Mouse (Mus musculus): ENCODE measurements around the gene Exosc6.
"Not testable (repeated sequence)": the region's sequence is repeated elsewhere in the genome, so short reads cannot be mapped to it uniquely, and the experiment has no call there.

Gene Exosc6

DNA sequence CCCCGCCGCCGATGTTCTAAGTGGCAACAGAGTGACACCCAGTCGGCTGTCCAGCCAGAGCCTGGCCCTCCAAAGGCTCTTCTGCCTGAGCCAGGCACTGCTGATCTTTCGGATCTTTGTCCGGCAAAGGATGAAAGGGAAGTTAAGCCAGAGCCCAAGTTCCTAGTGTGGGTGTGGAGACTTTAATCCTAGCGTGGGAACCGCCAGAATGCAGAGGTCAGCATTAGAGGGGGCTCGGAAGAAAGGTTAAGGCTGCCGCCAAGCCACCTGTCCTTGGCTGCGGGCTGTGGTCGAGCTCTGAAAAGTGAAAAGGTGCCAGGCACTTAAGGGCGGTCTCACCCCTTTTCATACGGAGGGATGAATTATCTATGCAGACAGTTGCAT is 5.5 kb downstream of the Exosc6 start:
- no peak for DNase-seq (ENCODE audit: low spot score)

GRCm38 (mm10) chr8:111062072-111062757 is 6.1 kb downstream of the Exosc6 start:
- peak; percentile 80 for DNase-seq (ENCODE audit: low spot score)

DNA sequence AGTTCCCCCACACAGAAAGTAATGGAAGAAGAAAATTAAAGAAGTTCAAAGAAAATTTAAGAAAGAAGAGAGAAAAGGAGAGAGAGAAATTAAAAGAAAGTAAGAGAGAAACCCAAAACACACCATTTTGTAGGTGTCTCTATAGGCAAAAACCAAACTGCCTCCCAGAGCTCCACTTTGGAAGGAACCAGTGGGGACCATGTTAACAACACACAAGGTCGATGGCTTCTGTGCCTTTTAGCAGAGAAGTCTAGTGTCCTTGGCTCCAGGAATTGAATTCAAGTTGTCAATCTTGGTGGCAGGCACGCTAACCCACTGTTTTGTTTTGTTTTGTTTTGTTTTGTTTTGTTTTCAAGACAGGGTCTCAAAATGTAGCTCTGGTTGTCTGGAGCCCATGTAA is 6.8 kb downstream of the Exosc6 start:
- DNase-seq (ENCODE audit: low spot score): no peak

GRCm38 (mm10) chr8:111066308-111066707 is 10.2 kb downstream of the Exosc6 start:
- no peak for DNase-seq (ENCODE audit: low spot score)

GRCm38 (mm10) chr8:111067439-111067838 is 11.3 kb downstream of the Exosc6 start:
- DNase-seq (ENCODE audit: low spot score): no peak

DNA sequence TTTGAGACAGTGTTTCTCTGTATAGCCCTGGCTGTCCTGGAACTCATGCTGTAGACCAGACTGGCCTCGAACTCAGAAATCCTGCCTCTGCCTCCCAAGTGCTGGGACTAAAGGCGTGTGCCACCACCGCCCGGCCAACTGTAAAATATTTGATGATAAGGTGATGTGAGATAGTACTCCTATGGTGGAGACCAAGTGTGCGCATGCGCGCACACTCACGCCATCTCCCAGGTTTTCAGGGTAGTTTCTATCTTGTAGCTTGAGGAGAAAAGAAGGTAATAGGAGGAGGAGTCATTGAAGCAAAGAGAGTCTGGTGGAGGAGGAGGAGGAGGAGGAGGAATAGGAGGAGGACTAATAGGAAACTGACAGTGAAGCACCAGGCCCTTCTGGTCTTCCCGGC is 12.5 kb downstream of the Exosc6 start:
- not testable (repeated sequence) for DNase-seq (ENCODE audit: low spot score)

DNA sequence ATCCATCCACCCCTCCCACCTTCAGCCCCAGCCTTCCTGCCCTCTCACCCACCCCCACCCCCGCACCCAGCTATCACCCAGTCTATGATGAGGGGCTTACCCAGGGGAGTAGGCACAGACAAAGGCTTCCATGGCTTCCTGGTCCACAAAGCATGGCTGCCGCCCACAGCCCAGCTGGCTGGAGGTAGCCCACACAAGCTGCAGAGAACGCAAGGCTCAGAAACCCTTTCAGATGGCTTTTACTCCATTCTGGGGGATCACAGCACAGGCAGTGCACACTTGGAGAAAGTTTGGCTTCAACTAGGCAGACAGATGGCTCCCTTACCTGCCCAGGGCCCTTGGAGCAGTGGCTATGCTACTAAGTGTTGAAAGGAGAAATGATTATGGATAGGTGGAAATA is 19.8 kb downstream of the Exosc6 start:
- no peak for DNase-seq (ENCODE audit: low spot score)

- DNase-seq (ENCODE audit: low spot score): no peak
Observed at GRCm38 (mm10) chr8:111079461-111079860, 23.3 kb downstream of the Exosc6 start.

DNA sequence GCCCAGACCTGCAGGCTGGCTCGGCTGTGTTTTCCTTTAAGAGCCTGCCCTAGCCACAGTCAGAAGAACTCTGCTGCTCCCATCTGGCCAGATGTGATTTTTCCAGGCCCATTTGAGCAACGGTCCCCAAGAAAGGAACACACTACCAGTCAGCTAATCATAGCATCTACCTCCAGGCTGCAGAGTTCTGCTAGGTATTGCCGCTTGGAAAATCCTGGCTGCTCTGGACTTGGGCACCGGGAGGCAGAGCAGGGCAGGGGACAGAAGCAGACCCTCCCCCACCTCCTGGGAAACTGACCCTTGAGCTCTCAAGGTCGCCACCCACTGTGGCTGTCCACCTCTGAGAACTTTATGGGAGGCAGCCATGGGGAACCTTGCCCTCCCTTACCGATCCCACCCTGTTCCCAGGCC is 23.7 kb downstream of the Exosc6 start:
- no peak for DNase-seq (ENCODE audit: low spot score)

DNA sequence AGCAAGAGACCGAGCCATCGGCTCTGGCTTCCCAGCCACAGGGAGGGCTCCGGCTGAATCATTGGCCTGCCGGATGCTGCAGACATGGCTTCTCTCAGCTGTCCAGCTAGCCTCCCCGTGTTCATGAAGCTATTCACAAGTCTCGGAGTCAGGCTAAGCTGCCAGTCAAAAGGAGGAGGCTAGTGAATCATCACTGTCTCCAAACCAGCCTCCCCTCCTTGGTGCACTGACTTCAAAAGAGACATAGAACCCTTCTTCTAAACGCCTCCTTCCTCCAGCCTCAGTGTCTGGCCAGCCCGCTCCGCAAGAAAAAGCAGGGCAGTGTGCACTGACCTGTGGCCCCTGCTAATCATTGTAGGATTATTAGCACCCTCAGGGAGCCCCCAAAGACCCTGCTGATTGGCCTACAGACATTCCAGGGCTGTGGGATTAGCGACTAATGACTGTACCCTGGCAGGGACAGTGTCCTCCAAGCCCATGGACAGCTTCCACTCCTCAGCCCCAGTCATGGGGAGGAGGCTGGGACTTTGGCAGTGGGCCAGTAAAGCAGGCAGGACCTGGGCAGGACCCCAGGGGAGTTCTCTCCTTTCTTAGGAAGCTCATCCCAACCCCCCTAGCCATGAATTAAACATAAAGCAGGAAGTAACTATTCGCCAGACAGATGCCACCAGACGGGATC is 25.6 kb downstream of the Exosc6 start:
- DNase-seq (ENCODE audit: low spot score): no peak

DNA sequence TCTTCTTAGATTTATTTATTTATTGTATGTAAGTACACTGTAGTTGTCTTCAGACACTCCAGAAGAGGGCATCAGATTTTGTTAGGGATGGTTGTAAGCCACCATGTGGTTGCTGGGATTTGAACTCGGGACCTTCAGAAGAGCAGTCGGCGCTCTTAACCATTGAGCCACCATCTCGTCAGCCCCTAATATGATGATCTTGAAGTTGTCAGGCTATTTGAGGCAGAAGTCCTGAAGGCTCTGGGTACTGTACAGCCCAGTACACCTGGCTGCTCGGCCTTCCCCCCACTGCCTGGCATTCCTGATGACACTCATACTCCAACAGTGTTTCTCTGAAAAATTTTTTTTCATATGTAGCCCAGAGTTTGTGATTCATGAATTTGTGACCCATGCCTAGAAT is 27.8 kb downstream of the Exosc6 start:
- not testable (repeated sequence) for DNase-seq (ENCODE audit: low spot score)

DNA sequence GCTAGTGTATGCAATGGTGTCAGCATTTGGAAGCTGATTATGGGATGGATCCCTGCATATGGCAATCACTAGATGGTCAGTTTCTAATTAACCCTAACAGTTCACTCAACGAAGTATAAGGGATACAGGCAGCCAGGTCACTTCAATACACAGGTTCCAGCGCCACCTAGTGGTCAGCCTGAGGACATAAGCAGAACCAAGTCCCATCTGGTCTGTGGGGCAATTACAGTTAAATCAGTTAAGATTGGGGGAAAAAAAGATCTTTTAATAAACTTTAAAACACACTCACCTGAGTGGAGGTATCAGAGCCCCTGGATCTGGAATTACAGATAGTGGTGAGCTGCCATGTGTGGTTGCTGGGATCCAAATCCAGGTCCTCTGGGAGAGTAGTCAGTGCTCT is 34.0 kb downstream of the Exosc6 start:
- DNase-seq (ENCODE audit: low spot score): peak; percentile 78

- no peak for DNase-seq (ENCODE audit: low spot score)
Observed at GRCm38 (mm10) chr8:111091706-111092105, 35.6 kb downstream of the Exosc6 start.

DNA sequence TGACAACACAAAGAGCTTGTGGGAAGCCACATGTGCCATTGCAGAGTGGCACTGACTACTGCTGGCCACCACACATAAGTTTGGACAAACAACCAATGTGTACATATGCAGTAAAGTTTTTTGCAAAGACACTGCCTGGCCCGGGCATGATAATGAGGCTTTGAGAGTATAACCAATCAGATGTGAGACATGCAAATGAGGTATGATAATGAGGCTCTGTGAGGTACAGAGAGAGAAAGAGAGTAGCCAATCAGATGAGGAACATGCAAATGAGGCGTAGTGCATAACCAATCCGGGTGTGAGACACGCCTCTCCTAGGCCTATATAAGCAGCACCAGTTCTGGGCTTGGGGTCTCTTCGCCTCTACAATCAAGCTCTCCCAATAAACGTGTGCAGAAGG is 36.2 kb downstream of the Exosc6 start, which contains the start of gene Clec18a:
Gene Clec18a, minus strand, starts transcription at position 101 of the 400 bp plus-strand sequence.
- DNase-seq (ENCODE audit: low spot score): not testable (repeated sequence)

DNA sequence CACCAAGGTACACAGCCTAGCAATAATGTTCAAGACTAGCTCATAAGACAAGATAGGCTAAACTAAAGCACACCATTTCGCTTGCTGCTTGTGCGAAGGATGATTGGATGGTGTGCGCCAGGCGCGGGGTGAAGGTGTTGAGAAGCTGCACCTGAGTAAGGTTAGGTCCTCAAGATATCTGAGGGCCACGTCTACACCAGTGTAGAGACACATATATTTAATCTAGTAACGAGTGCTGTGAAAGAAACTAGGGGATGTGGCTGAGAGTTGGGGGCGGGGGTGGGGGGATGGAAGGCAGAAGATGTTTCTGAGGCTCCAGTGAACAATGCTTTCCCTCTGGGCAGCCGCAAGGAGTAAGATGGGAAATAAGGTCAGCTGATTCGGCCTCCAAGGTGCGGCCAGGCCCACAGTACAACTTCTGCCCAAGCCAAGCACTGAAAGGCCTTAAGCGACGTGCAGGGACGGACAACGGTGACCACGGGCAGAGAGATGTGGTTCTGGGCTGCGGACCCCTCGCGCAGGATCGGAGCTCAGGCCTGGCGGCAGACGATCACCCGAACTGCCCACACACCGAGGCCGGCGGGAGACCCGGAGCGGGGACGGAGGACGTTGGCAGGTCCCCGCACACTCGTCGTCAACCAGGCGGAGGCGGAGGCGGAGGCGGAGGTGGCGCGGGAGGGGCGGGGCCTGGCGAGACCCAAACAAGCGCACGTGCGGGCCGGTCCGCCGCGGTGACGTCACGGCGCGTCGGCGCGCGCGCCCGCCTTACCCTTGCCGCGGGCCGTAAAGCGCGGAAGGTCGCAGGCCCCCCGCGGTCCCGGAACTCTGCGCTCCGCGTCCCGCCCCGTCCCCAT is 38.0 kb downstream of the Exosc6 start, which contains the start of gene Pdpr:
Gene Pdpr, plus strand, starts transcription at position 766 of the 854 bp plus-strand sequence.
- peak; percentile 84 for DNase-seq (ENCODE audit: low spot score)

GRCm38 (mm10) chr8:111094719-111095302 is 38.7 kb downstream of the Exosc6 start:
- peak; percentile 13 for DNase-seq (ENCODE audit: low spot score)

Data from urinary bladder, postnatal 25 days (tissue).